Mouse (Mus musculus): ENCODE data around the gene Lemd1. TPM values are rescaled to one million over a fixed set of nuclear protein-coding genes. Genes with fewer than 3 reads are reported as not detected.

Lemd1 gene
- polyA plus RNA-seq, 1 experiment from 2014 or later: 1.8 TPM

DNA sequence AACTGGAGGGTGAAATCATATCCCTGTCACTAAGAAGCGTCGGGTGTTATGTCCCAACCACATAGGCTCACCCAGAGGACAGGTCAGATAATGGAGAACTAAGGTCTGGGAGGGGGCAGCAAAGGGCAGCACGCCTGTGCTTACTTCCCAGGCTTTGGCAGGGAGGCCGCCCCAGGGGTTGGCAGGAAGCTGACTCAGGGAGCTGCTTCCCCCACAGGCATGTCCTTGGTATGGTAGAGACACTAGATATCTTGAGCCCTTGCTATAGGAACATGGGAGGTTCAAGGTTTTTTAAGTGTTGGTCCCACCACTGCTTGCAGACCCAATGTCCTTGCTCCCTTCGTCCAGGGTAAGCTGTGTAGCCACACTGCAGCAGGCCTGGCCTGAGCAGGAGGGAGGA lies 14.7 kb downstream of the Lemd1 start:
- Histone ChIP-seq H3K9me3 (ENCODE audit: control insufficient read depth, low read length) (no peaks in the 10 kb centered on the region), H3K36me3 (ENCODE audit: control insufficient read depth, insufficient read depth, low read length) (no peaks in the 10 kb centered on the region), H3K27ac (ENCODE audit: low read length) (no peak overlapping the region), H3K4me1 (replicated peaks; ENCODE audit: control insufficient read depth, insufficient read depth, low read length) (no peaks in the 10 kb centered on the region; the same call in 1 of the 2 replicates), H3K4me2 (ENCODE audit: low read depth, low read length) (no peak overlapping the region), H3K27me3 (ENCODE audit: control insufficient read depth, insufficient read depth, low read depth, low read length) (no peaks in the 10 kb centered on the region), H3K9ac (ENCODE audit: low read length) (no peak overlapping the region), H3K4me3 (ENCODE audit: low read length) (no peak overlapping the region)
- 39% methylated on average over 5 of the region's 5 CpGs for WGBS
- no peak for ATAC-seq (ENCODE audit: low read depth)

DNA sequence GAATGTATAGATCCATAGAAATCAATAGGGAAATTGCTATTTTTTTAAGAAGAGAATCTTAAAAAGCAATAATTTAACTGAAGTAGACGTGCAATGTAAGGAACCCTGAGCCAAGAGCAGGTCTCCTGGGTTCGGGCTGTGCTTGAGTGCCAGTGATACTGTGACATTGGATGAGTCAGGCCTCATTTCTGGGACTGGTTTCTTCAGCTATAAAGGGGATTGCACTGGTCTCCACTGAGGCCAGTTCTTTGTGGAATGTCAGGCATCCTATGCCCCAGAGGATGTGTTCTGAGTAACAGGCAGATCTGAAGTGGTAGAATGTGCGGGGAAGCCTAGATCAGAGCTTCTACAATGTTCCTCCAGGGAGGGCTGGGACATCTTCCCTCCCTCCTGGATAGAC lies 15.6 kb downstream of the Lemd1 start:
- no peaks in the 10 kb centered on the region for H3K9me3 ChIP-seq (ENCODE audit: control insufficient read depth, low read length)
- no peak overlapping the region for H3K4me3 ChIP-seq (ENCODE audit: low read length)
- no peak overlapping the region for H3K4me2 ChIP-seq (ENCODE audit: low read depth, low read length)
- H3K27me3 ChIP-seq (ENCODE audit: control insufficient read depth, insufficient read depth, low read depth, low read length): no peaks in the 10 kb centered on the region
- 79% methylated on average over 3 of the region's 3 CpGs for WGBS
- no peaks in the 10 kb centered on the region for H3K36me3 ChIP-seq (ENCODE audit: control insufficient read depth, insufficient read depth, low read length)
- H3K4me1 ChIP-seq (replicated peaks; ENCODE audit: control insufficient read depth, insufficient read depth, low read length): peaks cover 4% of the 10 kb centered on the region
- H3K27ac ChIP-seq (ENCODE audit: low read length): no peak overlapping the region
- no peak overlapping the region for H3K9ac ChIP-seq (ENCODE audit: low read length)
- ATAC-seq (ENCODE audit: low read depth): no peak

DNA sequence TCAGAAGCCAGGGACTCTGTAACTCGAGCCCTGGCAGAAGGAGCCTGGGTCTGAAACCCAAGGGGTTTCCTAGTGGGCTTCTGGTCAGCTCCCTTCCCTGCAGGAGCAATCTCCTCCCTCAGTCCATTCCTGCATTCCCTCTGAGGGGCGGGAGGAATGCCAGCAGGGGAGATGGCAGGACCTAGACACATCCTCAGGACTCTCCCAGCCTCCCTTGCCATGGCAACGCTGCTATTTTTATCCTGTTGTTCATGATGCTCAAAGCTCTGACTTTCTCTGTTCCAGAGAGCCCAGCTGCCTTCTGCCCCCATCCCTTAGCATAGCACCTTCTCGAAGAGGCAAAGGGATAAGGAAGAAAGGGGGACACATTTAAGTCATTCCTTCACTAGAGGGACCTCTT lies 16.9 kb downstream of the Lemd1 start:
- H3K36me3 ChIP-seq (ENCODE audit: control insufficient read depth, insufficient read depth, low read length): no peaks in the 10 kb centered on the region
- H3K27me3 ChIP-seq (ENCODE audit: control insufficient read depth, insufficient read depth, low read depth, low read length): no peaks in the 10 kb centered on the region
- 16% methylated on average over 4 of the region's 4 CpGs for WGBS
- peaks cover 10% of the 10 kb centered on the region for H3K4me1 ChIP-seq (replicated peaks; ENCODE audit: control insufficient read depth, insufficient read depth, low read length)
- ATAC-seq (ENCODE audit: low read depth): no peak
- no peak overlapping the region for H3K9ac ChIP-seq (ENCODE audit: low read length)
- H3K4me2 ChIP-seq (ENCODE audit: low read depth, low read length): no peak overlapping the region
- H3K4me3 ChIP-seq (ENCODE audit: low read length): no peak overlapping the region
- no peak overlapping the region for H3K27ac ChIP-seq (ENCODE audit: low read length)
- H3K9me3 ChIP-seq (ENCODE audit: control insufficient read depth, low read length): no peaks in the 10 kb centered on the region

DNA sequence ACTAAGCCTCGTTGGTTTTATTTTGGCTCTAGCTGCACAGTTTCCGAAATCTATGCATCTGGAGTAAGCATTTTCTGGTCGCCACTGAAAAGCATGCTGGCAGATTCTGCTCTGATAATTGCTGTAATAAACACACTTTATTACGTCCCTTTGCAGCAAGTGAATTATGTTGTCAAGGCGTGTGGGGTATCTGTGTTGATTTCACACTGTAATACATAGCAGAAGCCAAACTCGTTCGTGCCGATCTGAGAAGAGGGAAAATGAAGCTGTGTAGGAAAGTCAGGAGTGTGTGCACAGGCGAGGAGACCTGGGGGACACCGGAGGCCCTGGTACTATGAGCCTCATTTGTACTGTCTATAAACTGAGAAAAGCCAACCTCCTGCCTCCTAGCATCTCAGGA lies 18.2 kb downstream of the Lemd1 start:
- ATAC-seq (ENCODE audit: low read depth): no peak
- H3K36me3 ChIP-seq (ENCODE audit: control insufficient read depth, insufficient read depth, low read length): no peaks in the 10 kb centered on the region
- H3K4me3 ChIP-seq (ENCODE audit: low read length): no peak overlapping the region
- no peak overlapping the region for H3K9ac ChIP-seq (ENCODE audit: low read length)
- no peak overlapping the region for H3K4me2 ChIP-seq (ENCODE audit: low read depth, low read length)
- no peak overlapping the region for H3K27ac ChIP-seq (ENCODE audit: low read length)
- WGBS: 71% methylated on average over 10 of the region's 10 CpGs
- peaks cover 10% of the 10 kb centered on the region for H3K4me1 ChIP-seq (replicated peaks; ENCODE audit: control insufficient read depth, insufficient read depth, low read length)
- no peaks in the 10 kb centered on the region for H3K9me3 ChIP-seq (ENCODE audit: control insufficient read depth, low read length)
- no peaks in the 10 kb centered on the region for H3K27me3 ChIP-seq (ENCODE audit: control insufficient read depth, insufficient read depth, low read depth, low read length)

DNA sequence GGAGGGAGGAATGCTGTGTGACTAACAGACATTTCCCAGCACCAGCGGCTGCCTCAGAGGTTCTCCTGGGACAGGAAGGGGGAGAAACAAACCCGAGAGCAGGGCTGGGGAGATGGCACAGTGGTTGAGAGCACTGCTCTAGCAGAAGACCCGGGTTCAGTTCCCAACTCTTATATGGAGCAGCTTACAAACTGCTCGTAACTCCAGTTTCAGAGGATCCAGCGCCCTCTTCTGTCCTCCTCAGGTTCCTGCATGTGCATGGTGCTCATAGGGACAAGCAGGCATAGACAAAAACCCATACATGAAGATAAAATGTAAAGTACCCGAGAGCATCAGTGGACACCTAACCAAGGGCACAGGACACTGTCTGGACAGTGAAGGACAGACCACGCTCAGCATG lies 19.7 kb downstream of the Lemd1 start:
- ATAC-seq (ENCODE audit: low read depth): 0 out of 2 replicates have a peak, but pooled peaks have one; percentile 26
- Histone ChIP-seq H3K9ac (ENCODE audit: low read length) (no peak overlapping the region), H3K4me2 (ENCODE audit: low read depth, low read length) (no peak overlapping the region), H3K9me3 (ENCODE audit: control insufficient read depth, low read length) (no peaks in the 10 kb centered on the region), H3K27ac (ENCODE audit: low read length) (no peak overlapping the region), H3K36me3 (ENCODE audit: control insufficient read depth, insufficient read depth, low read length) (no peaks in the 10 kb centered on the region), H3K4me1 (replicated peaks; ENCODE audit: control insufficient read depth, insufficient read depth, low read length) (peaks cover 10% of the 10 kb centered on the region), H3K27me3 (ENCODE audit: control insufficient read depth, insufficient read depth, low read depth, low read length) (no peaks in the 10 kb centered on the region), H3K4me3 (ENCODE audit: low read length) (no peak overlapping the region)
- WGBS: 16% methylated on average over 7 of the region's 7 CpGs

DNA sequence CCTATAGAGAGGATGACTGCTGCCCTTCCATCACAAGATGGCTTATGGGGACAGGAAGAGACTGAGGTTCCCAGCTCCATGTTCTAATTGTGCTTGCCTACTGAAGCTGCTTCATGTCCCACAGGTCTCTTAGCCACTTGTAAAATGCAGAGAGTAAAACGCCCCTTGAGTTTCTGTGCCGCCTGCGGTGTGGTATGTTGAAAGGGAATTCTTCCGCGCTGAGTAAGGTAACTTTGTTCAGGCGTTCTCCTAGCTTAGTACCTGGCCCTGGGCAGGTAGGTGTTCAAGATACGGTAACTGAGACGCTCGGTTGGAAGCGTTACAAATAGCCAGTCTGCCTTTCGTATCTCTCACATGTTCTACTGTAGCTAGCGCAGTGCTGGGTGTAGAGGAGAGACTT lies 20.4 kb downstream of the Lemd1 start:
- H3K27me3 ChIP-seq (ENCODE audit: control insufficient read depth, insufficient read depth, low read depth, low read length): no peaks in the 10 kb centered on the region
- 33% methylated on average over 12 of the region's 12 CpGs for WGBS

DNA sequence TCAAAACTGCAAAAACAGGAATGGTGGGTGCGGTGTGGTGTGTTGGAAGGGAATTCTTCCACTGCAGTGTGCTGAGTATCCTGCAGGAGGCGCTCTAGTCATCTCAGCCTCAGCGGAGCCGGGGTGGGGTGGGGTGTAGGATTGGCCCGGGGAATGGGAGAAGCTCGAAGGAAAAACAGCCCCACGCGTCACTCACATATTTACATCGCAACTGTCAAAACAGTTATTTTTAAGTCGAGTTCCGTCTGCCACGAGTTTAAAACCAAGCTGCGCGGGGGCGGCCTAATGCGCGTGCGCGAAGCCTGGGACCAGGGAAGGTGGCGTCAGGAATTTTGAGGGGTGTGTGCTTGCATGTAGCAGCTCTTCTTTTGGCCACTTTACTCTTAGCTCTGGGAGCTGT lies 21.0 kb downstream of the Lemd1 start:
- H3K4me1 ChIP-seq (replicated peaks; ENCODE audit: control insufficient read depth, insufficient read depth, low read length): peaks cover 10% of the 10 kb centered on the region
- peak; percentile 51; the same call in 1 of the 2 replicates for ATAC-seq (ENCODE audit: low read depth)
- no peaks in the 10 kb centered on the region for H3K9me3 ChIP-seq (ENCODE audit: control insufficient read depth, low read length)
- peak overlapping the region; percentile 3; the same call in 1 of the 2 replicates for H3K9ac ChIP-seq (ENCODE audit: low read length)
- peak overlapping the region; percentile 54 for H3K4me2 ChIP-seq (ENCODE audit: low read depth, low read length)
- no peak overlapping the region for H3K27ac ChIP-seq (ENCODE audit: low read length)
- H3K36me3 ChIP-seq (ENCODE audit: control insufficient read depth, insufficient read depth, low read length): no peaks in the 10 kb centered on the region
- 3% methylated on average over 20 of the region's 20 CpGs for WGBS
- H3K27me3 ChIP-seq (ENCODE audit: control insufficient read depth, insufficient read depth, low read depth, low read length): no peaks in the 10 kb centered on the region
- H3K4me3 ChIP-seq (ENCODE audit: low read length): peak overlapping the region; percentile 41

More for the DNA sequence above, 20.4 kb downstream of the Lemd1 start:
- peaks cover 10% of the 10 kb centered on the region for H3K4me1 ChIP-seq (replicated peaks; ENCODE audit: control insufficient read depth, insufficient read depth, low read length)
- peak overlapping the region; percentile 54 for H3K4me2 ChIP-seq (ENCODE audit: low read depth, low read length)
- no peaks in the 10 kb centered on the region for H3K36me3 ChIP-seq (ENCODE audit: control insufficient read depth, insufficient read depth, low read length)
- ATAC-seq (ENCODE audit: low read depth): peak; percentile 47; the same call in 1 of the 2 replicates
- H3K9me3 ChIP-seq (ENCODE audit: control insufficient read depth, low read length): no peaks in the 10 kb centered on the region
- H3K4me3 ChIP-seq (ENCODE audit: low read length): peak overlapping the region; percentile 41
- no peak overlapping the region for H3K27ac ChIP-seq (ENCODE audit: low read length)
- peak overlapping the region; percentile 3; the same call in 1 of the 2 replicates for H3K9ac ChIP-seq (ENCODE audit: low read length)

DNA sequence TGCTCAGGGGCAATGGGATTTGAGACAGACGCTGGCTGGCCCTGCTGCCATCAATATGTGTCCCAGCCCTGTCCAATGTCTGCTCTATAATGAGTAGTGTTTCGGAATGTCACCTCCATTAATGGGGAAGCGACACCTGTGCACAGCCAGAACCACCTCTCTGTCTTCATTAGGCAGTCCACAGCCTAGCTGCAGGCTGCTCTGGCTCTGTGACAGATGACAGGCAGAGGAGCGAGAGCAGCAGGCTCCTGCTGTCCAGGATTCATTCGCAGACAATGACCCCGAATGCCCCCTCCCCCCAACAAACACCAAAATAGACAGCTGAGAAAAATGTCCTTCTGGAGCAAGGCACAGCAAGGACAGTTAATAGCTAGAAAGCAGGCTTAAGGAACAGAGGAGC lies 21.8 kb downstream of the Lemd1 start:
- ATAC-seq (ENCODE audit: low read depth): no peak
- Histone ChIP-seq H3K4me1 (replicated peaks; ENCODE audit: control insufficient read depth, insufficient read depth, low read length) (peaks cover 10% of the 10 kb centered on the region), H3K27ac (ENCODE audit: low read length) (no peak overlapping the region), H3K9me3 (ENCODE audit: control insufficient read depth, low read length) (no peaks in the 10 kb centered on the region), H3K27me3 (ENCODE audit: control insufficient read depth, insufficient read depth, low read depth, low read length) (no peaks in the 10 kb centered on the region), H3K4me3 (ENCODE audit: low read length) (no peak overlapping the region), H3K9ac (ENCODE audit: low read length) (no peak overlapping the region), H3K36me3 (ENCODE audit: control insufficient read depth, insufficient read depth, low read length) (no peaks in the 10 kb centered on the region), H3K4me2 (ENCODE audit: low read depth, low read length) (no peak overlapping the region)
- 52% methylated on average over 6 of the region's 6 CpGs for WGBS

DNA sequence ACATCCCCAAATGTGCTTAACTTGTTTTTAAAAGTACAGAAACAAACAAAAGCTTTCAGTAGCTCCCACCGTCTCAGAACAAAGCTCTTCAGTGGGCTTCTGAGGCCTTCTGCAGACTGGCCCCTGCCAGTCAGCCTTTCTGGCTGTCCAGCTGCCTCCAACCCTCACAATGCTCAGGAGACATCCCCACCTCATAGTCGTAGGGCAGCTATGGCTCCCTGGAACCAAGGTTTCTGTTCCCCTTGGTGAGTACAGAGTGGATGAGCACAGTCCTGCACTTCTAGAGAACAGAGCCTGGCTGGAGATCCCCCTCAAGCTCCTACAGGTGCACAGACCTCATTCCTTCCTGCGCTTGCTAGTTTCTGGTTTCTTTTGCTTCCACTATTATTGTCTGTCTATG lies 25.0 kb downstream of the Lemd1 start:
- H3K9me3 ChIP-seq (ENCODE audit: control insufficient read depth, low read length): no peaks in the 10 kb centered on the region
- no peak overlapping the region for H3K4me2 ChIP-seq (ENCODE audit: low read depth, low read length)
- no peak for ATAC-seq (ENCODE audit: low read depth)
- H3K27ac ChIP-seq (ENCODE audit: low read length): no peak overlapping the region
- H3K9ac ChIP-seq (ENCODE audit: low read length): no peak overlapping the region
- H3K4me3 ChIP-seq (ENCODE audit: low read length): no peak overlapping the region
- H3K27me3 ChIP-seq (ENCODE audit: control insufficient read depth, insufficient read depth, low read depth, low read length): no peaks in the 10 kb centered on the region
- H3K36me3 ChIP-seq (ENCODE audit: control insufficient read depth, insufficient read depth, low read length): no peaks in the 10 kb centered on the region
- H3K4me1 ChIP-seq (replicated peaks; ENCODE audit: control insufficient read depth, insufficient read depth, low read length): peaks cover 10% of the 10 kb centered on the region
- 51% methylated on average over 3 of the region's 3 CpGs for WGBS

DNA sequence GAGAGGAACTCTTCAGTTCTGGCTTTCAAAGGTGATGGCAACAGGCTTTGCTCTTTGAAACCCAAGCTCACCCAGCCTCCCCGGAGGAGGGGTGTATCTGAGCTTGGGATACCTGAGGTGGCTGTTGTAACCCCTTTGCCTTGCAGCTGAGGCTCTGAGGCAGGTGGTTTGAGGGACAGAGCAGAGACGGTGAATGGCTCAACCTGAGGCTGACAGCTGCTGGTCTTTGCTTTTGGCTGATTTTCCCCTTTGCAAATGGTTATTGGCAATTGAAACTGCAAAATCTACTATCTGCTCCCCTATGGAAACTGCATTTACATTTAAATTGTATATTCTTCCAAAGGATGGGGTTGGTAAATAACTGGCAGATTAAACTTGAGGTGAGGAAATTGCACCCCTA lies 30.4 kb downstream of the Lemd1 start:
- no peak overlapping the region for H3K27ac ChIP-seq (ENCODE audit: low read length)
- WGBS: 37% methylated on average over 2 of the region's 2 CpGs

More for the DNA sequence above, 30.4 kb downstream of the Lemd1 start:
- Histone ChIP-seq H3K4me3 (ENCODE audit: low read length) (no peak overlapping the region), H3K27me3 (ENCODE audit: control insufficient read depth, insufficient read depth, low read depth, low read length) (no peaks in the 10 kb centered on the region; the same call in 1 of the 2 replicates), H3K4me1 (replicated peaks; ENCODE audit: control insufficient read depth, insufficient read depth, low read length) (no peaks in the 10 kb centered on the region), H3K36me3 (ENCODE audit: control insufficient read depth, insufficient read depth, low read length) (no peaks in the 10 kb centered on the region), H3K4me2 (ENCODE audit: low read depth, low read length) (no peak overlapping the region), H3K9me3 (ENCODE audit: control insufficient read depth, low read length) (no peaks in the 10 kb centered on the region), H3K9ac (ENCODE audit: low read length) (no peak overlapping the region)
- no peak for ATAC-seq (ENCODE audit: low read depth)
